Mouse (Mus musculus) frontal cortex, postnatal 10 days (tissue): ENCODE data around the gene Olfr767.
"Not testable (repeated sequence)": the region's sequence is repeated elsewhere in the genome, so short reads cannot be mapped to it uniquely, and the experiment has no call there.

Source experiments
- DNase-seq, 2 experiments: peaks; one replicate each; pipeline ENCODE4 v3.0.0; 2022; ENCODE audit warnings: low spot score in 2 of 2, mixed read lengths in 1 of 2

The Olfr767 gene

DNA sequence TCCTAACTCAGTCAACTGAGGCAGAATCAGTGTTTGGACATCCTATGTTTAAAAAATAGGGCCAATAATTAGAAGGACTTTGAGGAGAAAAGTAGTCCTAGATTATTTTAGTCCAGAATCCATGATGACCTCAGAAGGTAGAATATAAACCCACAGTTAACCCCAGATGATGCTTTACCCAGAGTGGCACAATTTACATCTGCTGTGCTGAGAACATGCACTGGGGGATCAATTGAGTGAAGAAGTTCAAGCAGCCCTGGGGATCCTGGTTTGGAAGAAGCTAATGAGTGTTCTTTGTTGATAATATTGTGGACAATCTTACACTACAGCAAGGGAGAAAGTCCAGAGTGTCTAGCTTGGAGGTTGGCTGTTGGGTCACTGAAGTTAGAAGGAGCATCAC lies at the start of gene Olfr767:
Gene Olfr767 (minus strand): TSS at position 101 of the 400 bp plus-strand sequence.
- DNase-seq: not testable (repeated sequence)

- DNase-seq: no peak
Observed at GRCm38 (mm10) chr10:129117761-129118160, 35.1 kb upstream of the Olfr767 start, which contains the start of gene Olfr769. Gene Olfr769, minus strand, starts transcription at chr10:129117861.

- DNase-seq: no peak
Observed at GRCm38 (mm10) chr10:129115146-129115545, 32.4 kb upstream of the Olfr767 start.

- DNase-seq: no peak
Observed at GRCm38 (mm10) chr10:129101231-129101630, 18.5 kb upstream of the Olfr767 start.

DNA sequence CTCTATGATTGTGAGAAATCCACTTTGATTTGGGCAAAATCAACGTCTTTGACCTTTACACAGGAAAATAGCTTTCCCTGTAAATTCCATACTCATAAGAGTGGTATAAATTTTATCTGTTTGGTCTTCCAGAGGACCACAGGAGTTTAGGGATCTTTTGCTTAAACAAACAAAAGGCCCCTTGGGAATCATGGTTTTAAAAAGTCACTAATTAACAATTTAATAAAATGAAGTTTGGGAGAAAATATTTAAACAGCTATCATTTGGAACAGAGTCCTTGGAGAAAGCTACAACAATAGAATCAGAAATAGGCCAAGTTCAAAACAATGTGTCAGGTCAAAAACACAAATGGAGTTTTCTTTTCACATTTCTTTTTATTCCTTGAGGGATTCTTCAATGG lies 16.6 kb upstream of the Olfr767 start, which contains the start of gene Olfr768:
Gene Olfr768 (minus strand): TSS at position 101 of the 400 bp plus-strand sequence.
- DNase-seq: no peak

- no peak for DNase-seq
Observed at GRCm38 (mm10) chr10:129068877-129069276, 13.8 kb downstream of the Olfr767 start, which contains the start of gene Olfr766-ps1. Gene Olfr766-ps1, minus strand, starts transcription at chr10:129068977.

- DNase-seq: not testable (repeated sequence)
Observed at GRCm38 (mm10) chr10:129049898-129050297, 32.8 kb downstream of the Olfr767 start, which contains the start of gene Olfr765. Gene Olfr765, minus strand, starts transcription at chr10:129049998.

DNA sequence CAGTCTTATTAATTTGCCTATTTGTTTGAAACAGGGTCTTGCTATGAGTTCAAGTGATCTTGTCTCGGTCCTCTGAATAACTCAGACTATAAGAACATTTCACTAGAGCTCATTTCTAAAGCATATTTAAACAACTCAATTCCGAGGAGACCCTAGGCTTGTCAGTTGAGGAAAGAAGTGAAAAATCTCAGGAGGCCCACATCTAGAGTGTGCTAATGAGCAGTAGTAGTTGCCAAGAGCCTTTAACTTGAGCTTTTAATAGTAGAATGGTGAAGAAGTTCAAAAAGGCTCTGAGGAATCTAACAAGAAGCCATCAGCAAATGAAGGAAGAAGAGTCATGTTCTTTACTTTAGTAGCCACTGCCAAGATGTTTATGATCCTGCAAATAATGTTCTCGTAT lies 42.9 kb downstream of the Olfr767 start, which contains the start of gene Olfr764-ps1:
Gene Olfr764-ps1 (minus strand): TSS at position 101 of the 400 bp plus-strand sequence.
- no peak for DNase-seq

DNA sequence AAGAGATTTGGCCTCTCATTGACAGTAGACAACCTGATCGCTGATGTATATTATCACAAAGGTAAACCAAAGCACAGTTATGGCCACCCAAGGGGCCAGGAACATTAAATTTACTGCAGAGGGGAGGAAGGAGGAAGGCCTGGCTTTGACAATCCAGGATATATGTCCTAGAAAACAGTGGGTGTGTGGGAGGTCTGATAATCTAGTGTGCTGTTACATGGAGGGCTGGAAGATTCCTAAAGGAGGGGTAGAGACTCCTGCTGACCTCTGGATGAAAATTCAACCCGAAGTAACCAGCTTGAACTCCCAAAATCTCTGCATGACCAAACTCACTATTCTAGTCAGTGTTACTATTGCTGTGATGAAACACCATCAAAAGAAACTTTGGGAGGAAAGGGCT lies 54.4 kb downstream of the Olfr767 start:
- DNase-seq: no peak

DNA sequence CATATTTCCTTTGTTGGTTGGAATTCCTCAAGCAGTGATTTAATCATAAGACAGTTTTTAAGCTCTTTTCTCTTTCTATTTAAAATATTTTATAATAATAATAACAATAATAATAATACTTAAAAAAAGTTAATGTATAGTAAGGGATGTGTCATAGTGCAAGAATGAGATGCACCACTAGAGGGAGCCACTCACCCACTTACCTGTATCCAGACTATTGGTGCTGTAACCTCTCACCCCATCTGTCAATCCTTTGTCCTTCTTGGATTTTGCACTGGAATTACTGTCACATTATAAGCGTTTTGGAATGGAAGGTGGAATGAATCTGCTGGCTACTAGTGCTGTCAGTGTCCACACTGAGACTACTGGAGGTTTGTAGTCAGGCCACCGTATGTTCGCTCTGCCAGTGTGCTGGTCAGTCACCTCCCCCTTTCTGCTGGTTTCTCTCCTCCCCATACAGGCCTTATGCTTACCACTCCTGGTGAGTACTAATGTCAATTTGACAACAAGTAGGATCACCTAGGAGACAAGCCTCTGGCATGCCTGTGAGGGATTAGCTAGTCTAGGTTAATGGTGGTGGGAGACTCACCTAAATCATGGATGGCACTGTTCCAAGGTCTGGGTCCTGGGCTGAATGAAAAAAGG lies 56.6 kb downstream of the Olfr767 start:
- peak in 1 of 2 experiments; percentile 15 for DNase-seq
